Mouse (Mus musculus) heart, adult 2 months (tissue): ENCODE results near the gene Zbtb7b.

Experiments
- CTCF ChIP-seq: fragments of 200-600 bp; IDR thresholded peaks from 2 replicates; pipeline ENCODE4 v1.8.1; 2022; ENCODE audit warnings: antibody characterized with exemption, mild to moderate bottlenecking, moderate library complexity
- POLR2A ChIP-seq: fragments of 200-500 bp; IDR thresholded peaks from 2 replicates; pipeline ENCODE4 v1.6.1; 2011; ENCODE audit warnings: mild to moderate bottlenecking, low read depth, low read length, control low read depth; ENCODE audit not compliant: insufficient read depth

DNA sequence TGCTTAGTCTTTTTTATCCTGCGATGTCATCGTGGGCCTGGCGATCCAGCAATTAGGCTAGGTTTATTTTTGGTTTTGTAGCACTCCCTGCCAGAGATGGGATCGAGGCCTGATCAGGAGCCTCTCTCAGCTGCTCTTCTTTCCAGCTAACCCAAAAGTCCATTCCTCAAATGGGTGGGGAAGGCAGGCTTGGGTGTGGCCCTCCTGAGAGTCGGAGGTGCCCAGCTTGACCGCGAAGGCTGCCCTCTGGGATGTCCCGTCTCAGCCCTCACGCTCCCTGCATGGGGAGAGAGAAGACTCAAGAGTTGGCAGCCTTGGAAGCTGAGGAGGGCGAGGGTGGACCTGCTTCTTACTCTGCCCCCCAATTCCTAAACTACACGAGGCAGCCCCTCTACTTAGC is 40.0 kb upstream of the Zbtb7b start:
- TF ChIP-seq CTCF, result no peak
- TF ChIP-seq POLR2A, result no peak
